Mouse (Mus musculus): Measurements from ENCODE around the gene Ppp2r2d.

GRCm38 (mm10) chr7:138883724-138884123 is 37.8 kb downstream of the Ppp2r2d start:
- TF ChIP-seq CTCF (IDR thresholded peaks at IDR 0.05; ENCODE audit: borderline replicate concordance, insufficient read depth, low read length) = no peak
- TF ChIP-seq POLR2A (IDR thresholded peaks at IDR 0.05; ENCODE audit: low read depth, low read length) = no peak

Measured in embryonic fibroblast, embryonic 13.5 days (primary cell).